Mouse (Mus musculus): ENCODE results near the gene Cpa2.

Cpa2 gene

DNA sequence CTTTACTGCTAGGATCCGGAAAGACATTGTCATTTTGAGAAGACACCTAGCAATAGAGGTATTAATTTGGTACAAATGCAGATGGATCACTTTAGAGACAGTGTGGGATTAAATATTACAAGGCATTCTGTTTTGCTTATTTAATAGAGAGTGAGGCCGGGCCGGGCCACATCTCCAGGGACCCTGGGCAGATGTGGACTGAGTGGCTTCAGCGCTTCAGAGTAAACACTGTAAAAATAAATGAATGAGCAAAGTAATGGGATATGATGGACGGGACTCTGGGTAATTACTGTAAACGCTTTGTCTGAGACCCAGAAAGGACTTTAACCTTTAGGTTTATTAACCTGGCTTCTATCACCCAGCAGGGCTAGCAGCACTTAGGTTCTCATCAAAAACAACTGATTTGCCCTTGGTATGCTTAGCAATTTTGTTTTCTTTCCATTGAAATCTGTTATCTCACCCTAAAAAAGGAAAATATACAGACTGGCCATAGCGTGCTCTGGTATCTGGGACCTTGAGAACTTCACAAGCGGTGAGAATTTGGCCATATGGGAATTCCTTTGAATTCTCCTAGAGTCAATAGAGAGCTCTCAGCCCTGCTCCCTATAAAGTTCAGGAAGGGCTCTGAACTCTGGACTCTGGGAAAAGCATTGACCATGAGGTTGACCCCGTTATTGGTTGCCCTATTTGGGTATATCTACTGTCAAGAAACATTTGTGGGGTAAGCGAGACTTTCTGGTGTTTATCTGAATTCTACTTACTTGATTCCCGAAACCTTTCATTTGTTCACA, at the start of gene Cpa2:
Gene Cpa2 (plus strand): TSS at position 574 of the 791 bp plus-strand sequence.
- in situ Hi-C loops (cut with MboI, MseI): loop anchor here in 1 of 2 experiments (5.0 kb wide), 1 partner anchor 261 kb away; no protein-coding TSS in a partner anchor

- in situ Hi-C loops (cut with MboI, MseI): no loop called here
These were observed 42.3 kb upstream of the Cpa2 start for GRCm38 (mm10) chr6:30499049-30499448.

- in situ Hi-C loops (cut with MboI, MseI): loop anchor here in 1 of 2 experiments (25.0 kb wide), 1 partner anchor 678 kb away; no protein-coding TSS in a partner anchor
These were observed 32.6 kb upstream of the Cpa2 start for GRCm38 (mm10) chr6:30508824-30509223.

DNA sequence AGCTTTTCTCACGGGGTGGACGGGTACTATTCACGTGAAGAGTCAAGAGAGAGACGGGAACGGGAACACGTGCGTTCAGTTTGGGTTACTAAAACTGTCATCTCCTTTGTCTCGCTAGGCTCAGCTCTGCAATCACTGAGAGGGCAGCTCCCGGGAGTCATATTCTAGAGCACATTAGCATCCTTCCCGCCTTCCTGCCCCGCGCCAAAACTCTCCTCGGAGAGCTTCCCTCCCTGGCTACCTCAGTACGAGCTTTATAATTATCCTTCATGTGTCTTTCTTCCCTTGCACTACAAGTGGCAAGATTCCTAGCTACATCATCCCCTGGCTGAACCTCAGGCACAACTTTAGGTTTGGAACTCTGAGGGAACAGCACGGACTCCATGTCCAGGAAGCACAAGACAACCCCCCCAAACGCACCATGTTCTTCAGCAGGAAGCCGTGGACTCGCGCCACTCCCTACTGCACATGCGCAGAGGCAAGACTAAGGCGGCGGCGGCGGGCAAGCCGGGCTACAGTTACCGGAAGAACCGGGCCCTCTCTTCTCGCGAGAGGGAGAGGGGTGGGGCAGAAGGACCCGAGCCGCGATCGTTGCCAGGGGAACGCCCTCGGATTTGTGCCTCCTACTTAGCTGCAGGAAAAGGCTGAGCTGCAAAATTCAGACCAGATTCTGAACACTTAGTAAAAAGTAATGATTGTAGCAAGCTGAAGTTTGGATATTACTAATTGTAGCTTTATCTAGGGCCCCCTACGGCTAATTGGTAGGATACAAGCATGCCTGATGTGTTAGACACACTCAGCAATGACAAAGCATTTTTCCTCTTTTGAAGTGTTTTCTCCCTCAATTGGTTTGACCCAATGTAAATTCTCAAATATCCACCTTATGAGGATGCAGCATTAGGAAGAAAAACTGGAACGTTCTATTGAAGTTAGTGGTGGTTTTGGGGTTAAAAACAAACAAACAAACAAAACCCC, 31.8 kb upstream of the Cpa2 start, which contains the start of the genes Tmem209 and Ssmem1:
Gene Tmem209 (minus strand): TSS at position 519 of the 975 bp plus-strand sequence.
Gene Ssmem1 (plus strand): TSS at position 585 of the 975 bp plus-strand sequence.
- in situ Hi-C loops (cut with MboI, MseI): loop anchor here in 1 of 2 experiments (25.0 kb wide), 1 partner anchor 678 kb away; no protein-coding TSS in a partner anchor

DNA sequence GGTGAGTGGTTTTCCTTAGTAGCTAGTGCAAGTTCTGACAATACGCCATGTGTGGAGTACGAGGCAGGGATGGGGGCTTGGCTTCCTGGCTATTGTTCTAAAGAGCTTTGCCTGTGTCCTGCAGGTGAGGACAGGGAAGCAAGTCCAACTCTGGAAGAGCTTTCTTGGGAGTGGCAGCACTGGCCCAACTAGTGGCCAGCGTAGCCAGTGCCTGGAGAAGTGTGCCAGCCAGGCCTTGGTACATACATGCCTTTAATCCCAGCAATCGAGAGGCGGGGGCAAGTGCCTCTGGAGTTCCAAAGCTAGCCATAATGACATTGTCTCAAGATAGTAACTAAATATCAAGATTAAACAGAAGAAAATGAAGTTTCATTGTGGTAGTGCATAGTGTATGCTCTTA, 31.1 kb upstream of the Cpa2 start:
- in situ Hi-C loops (cut with MboI, MseI): loop anchor here in 1 of 2 experiments (25.0 kb wide), 1 partner anchor 677 kb away; no protein-coding TSS in a partner anchor

DNA sequence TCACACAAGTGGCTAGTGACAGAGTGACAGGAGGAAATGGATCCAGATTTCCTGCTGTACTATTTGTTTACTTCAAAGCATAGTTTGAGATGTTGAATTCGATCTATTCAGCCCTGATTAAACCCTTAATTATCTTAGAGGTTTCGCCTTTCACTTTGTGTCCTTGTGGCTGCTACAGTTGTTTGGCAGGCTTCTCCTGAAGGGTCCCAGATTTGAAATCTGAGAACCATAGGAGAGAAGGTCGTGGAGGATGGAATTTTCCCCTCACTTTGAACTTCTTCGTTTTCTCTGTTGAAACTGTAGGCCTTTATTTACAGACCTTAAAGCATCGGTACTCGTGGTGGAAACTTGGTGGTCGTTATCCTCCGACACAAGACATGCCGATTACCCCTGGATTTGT, 27.1 kb upstream of the Cpa2 start:
- in situ Hi-C loops (cut with MboI, MseI): loop anchor here in 1 of 2 experiments (25.0 kb wide), 1 partner anchor 673 kb away; no protein-coding TSS in a partner anchor

DNA sequence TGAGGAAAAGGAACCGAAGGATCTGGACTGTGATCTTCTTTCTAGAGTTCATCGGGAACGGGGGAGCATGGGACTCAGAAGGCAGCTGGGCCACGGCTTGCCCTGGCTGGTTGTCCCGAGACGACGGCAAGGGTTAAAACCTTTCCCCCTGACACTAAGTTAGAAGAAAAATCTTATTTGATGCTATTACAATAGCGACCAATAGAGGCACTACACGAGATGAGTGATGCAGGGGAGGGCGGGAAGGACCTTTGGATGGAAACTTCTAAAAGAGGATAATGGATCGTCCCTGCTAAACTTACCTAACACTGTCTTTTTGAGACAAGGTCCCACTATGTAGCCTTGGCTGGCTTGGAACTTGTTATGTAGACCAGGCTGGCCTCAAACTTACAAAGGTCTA, 21.0 kb upstream of the Cpa2 start:
- in situ Hi-C loops (cut with MboI, MseI): loop anchor here (5.0 to 25.0 kb wide), 4 partner anchors 282 to 667 kb away; no protein-coding TSS in a partner anchor

- in situ Hi-C loops (cut with MboI, MseI): loop anchor here in 1 of 2 experiments (5.0 kb wide), 1 partner anchor 212 kb away; no protein-coding TSS in a partner anchor
These were observed 15.7 kb upstream of the Cpa2 start for GRCm38 (mm10) chr6:30525456-30526332.

DNA sequence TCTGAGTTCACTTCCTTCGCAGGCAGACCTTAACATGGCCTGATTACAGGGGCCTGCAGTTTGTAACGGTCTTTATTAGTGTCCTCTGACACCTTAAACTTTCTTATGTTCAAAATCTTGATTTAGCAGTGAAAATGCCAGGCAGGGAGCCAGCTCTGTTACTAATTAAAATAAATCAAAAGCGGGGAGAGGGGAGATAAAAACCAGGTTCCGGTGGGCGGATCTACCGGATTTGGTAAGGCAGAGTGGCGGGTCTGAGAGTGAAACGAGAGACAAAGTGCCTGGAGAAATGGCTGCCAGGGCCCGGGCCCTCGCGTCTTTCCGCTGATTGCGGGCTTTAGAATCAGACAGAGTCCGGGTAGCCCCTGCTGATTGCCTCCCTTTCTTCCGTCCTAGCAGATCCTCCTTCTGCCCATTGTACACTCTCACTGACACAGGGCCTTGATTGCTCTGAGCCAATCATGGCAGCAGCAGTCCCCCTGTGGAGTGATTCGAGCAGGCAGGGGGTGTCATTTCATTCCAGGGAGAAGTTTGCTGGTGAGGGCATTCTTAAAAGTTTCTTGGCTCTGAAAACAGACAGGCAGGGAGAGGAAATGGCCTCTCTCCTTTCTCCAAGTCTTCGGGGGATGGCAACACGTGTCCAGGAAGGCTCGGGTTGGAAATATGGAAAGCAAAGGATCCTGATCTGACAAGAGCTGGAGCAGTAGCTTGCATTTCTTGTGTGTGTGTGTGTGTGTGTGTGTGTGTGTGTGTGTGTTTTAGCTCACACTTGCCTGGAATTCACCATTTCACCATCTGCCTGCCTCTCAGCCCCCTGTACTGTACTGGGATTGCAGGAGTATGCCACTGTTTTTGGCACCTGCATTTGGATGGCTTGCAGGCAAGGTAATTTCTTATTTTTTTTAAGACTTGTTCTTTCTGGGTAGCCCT, 14.5 kb upstream of the Cpa2 start:
- in situ Hi-C loops (cut with MboI, MseI): loop anchor here in 1 of 2 experiments (5.0 kb wide), 1 partner anchor 210 kb away; no protein-coding TSS in a partner anchor

GRCm38 (mm10) chr6:30528800-30529199, 12.6 kb upstream of the Cpa2 start:
- in situ Hi-C loops (cut with MboI, MseI): loop anchor here in 1 of 2 experiments (5.0 kb wide), 1 partner anchor 209 kb away; no protein-coding TSS in a partner anchor

- in situ Hi-C loops (cut with MboI, MseI): loop anchor here in 1 of 2 experiments (10.0 kb wide), 1 partner anchor 379 kb away; the partner anchor contains the start of gene Tsga13
These were observed 6.0 kb upstream of the Cpa2 start for GRCm38 (mm10) chr6:30535340-30535739.

GRCm38 (mm10) chr6:30538240-30538639, 3.1 kb upstream of the Cpa2 start:
- in situ Hi-C loops (cut with MboI, MseI): loop anchor here in 1 of 2 experiments (10.0 kb wide), 1 partner anchor 377 kb away; the partner anchor contains the start of gene Tsga13

DNA sequence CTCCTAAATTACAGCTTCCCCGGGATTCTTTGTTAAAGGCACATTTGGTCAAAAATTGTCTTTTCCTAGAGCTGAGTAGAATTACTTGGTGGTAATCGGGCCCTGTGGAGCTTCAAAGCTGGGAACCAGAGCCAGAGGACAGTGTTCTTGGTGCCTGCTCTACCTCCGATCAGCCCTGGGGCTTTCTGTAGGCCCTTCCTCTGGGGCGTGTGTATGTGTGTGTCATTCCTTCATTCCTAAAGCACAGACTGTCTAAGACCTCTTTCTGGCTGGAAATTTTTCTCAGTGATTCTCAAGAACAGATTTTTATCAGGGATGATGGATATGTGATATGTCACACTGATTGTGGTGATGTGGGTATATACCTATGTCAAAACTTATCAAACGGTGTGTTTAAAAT, 2.6 kb upstream of the Cpa2 start:
- in situ Hi-C loops (cut with MboI, MseI): loop anchor here in 1 of 2 experiments (10.0 kb wide), 1 partner anchor 376 kb away; the partner anchor contains the start of gene Tsga13

DNA sequence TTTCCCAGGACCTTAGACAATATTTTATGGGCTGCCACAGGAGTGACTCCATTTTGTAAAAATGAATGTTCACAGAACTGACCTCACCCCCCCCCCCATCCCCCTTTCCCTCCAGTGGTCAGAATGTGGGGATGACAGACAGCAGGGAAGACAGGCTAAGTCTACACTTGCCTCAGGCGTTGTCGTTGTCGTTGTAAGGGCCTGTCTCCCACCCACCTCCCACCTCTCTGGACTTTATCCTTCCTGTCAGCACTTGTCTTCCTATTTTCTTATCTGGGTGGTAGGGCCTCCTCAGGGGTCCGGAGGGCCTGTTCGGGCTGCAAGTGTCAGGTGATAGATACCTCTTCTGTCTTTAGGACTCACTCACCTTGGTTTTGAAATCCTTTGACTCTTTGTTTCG, 895 bp downstream of the Cpa2 start:
- in situ Hi-C loops (cut with MboI, MseI): loop anchor here in 1 of 2 experiments (5.0 kb wide), 1 partner anchor 260 kb away; no protein-coding TSS in a partner anchor

GRCm38 (mm10) chr6:30543077-30543476, 1.7 kb downstream of the Cpa2 start:
- in situ Hi-C loops (cut with MboI, MseI): loop anchor here in 1 of 2 experiments (5.0 kb wide), 1 partner anchor 259 kb away; no protein-coding TSS in a partner anchor

- in situ Hi-C loops (cut with MboI, MseI): loop anchor here in 1 of 2 experiments (5.0 kb wide), 1 partner anchor 258 kb away; no protein-coding TSS in a partner anchor
These were observed 2.5 kb downstream of the Cpa2 start for GRCm38 (mm10) chr6:30543851-30544250.

DNA sequence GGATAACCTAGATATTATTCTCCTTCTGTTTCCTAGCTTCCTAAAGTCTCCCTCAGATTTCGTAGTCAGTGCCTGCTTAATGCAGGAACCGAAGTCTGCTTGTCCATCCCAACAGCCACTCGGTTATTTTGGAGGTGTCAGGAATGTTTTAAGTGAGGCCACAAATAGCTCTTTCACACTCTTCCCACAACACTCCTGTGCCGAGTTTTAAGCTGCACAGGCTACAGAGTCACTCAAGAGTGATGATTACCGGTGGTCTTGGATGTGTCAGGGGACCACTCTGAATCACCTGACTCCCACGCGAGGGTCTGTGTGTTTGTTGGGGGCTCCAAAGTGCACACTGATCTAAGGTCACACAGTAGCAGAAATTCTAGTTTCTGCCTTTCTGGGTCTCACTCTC, 4.3 kb downstream of the Cpa2 start:
- in situ Hi-C loops (cut with MboI, MseI): no loop called here

GRCm38 (mm10) chr6:30546571-30547273, 5.3 kb downstream of the Cpa2 start:
- in situ Hi-C loops (cut with MboI, MseI): no loop called here

All from T-helper 17 cell (primary cell).